Mouse (Mus musculus): ENCODE results near the gene Ubtd1. TPM values are rescaled to one million over a fixed set of nuclear protein-coding genes. Genes with fewer than 3 reads are reported as not detected.
A peak's percentile ranks its signal among the peaks of the same experiment; 100 is the strongest.

Ubtd1 gene
- total and polyA plus RNA-seq, 3 experiments = 9.1 to 15.5 TPM; not detected in 1

DNA sequence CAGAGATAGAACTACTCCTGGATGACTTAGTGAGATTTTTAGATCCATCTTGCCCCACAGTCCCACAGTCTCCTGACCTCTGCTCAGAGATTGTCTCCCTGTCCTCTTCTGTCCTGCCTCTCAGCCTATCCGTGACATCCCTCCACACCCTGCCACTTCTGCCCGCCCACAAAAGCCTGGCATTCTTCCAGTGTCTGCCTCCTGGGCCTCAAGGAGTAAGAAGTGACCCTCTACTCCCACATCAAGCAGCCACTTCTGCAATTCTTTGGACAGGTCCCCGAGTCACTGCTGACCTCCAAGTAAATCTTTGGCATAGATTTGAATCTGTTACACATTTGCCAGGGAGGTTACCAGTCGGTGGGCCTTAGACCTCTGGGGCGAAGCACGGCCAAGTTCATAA lies 72.7 kb downstream of the Ubtd1 start:
- no peak overlapping the region for H3K27ac ChIP-seq (ENCODE audit: control insufficient read depth, low read depth, low read length)
- TF ChIP-seq RCOR1 (IDR thresholded peaks at IDR 0.05; ENCODE audit: low read depth, low read length) (no peak), MYC (IDR thresholded peaks at IDR 0.05; ENCODE audit: low read depth, low read length) (no peak), KAT2A (conservative IDR thresholded peaks at IDR 0.05; ENCODE audit: low read depth, low read length) (no peak), ZNF384 (IDR thresholded peaks at IDR 0.05; ENCODE audit: low read depth, low read length) (no peak)

DNA sequence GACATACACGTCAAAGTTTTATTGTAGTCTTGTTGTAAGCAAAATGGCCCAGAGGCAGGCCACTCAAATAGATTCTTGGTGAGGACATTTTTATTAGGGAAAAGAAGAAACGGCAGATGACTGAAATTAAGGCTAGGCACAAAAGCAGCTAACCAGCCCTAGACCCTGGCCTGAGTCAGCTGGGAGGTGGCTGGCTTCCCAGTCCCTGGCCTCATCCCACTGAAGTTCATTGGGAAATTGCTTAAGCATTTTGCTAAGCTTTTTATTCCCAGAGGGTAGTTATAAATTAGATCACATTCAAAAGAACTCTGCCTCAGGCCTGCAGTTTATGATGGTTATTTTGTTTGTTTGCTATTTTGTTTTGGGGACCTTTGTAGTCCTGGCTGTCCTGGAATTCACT lies 74.3 kb downstream of the Ubtd1 start:
- H3K27ac ChIP-seq (ENCODE audit: control insufficient read depth, low read depth, low read length) = no peak overlapping the region
- H3K4me3 ChIP-seq (ENCODE audit: control insufficient read depth in 1 of 2, insufficient read depth in 1 of 2, low read depth in 2 of 2, low read length in 2 of 2) = no peak overlapping the region
- H3K36me3 ChIP-seq (ENCODE audit: control insufficient read depth in 1 of 2, insufficient read depth in 2 of 2, low read length in 2 of 2) = no peaks in the 10 kb centered on the region
- H3K4me1 ChIP-seq (ENCODE audit: control insufficient read depth in 1 of 2, insufficient read depth in 2 of 2, low read length in 2 of 2) = no peaks in the 10 kb centered on the region
- no peak for DNase-seq (ENCODE audit: low read depth, low spot score)
- H3K9ac ChIP-seq (ENCODE audit: control insufficient read depth, low read depth, low read length, poor library complexity, severe bottlenecking) = no peak overlapping the region
- TF ChIP-seq HCFC1 (IDR thresholded peaks at IDR 0.05; ENCODE audit: low read depth, low read length) (no peak), ZNF384 (IDR thresholded peaks at IDR 0.05; ENCODE audit: low read depth, low read length) (no peak), KAT2A (conservative IDR thresholded peaks at IDR 0.05; ENCODE audit: low read depth, low read length) (no peak)
- no peaks in the 10 kb centered on the region for H3K9me3 ChIP-seq (replicated peaks; ENCODE audit: insufficient read depth, low read length)
- H3K27me3 ChIP-seq (ENCODE audit: control insufficient read depth in 1 of 2, insufficient read depth in 2 of 2, low read length in 2 of 2) = peaks cover 17 to 33% of the 10 kb centered on the region in 2 experiments
- H3K79me2 ChIP-seq (ENCODE audit: control insufficient read depth, insufficient read depth, low read length, poor library complexity) = no peaks in the 10 kb centered on the region

More for the DNA sequence above, 72.7 kb downstream of the Ubtd1 start:
- Histone ChIP-seq H3K4me1 (ENCODE audit: control insufficient read depth in 1 of 2, insufficient read depth in 2 of 2, low read length in 2 of 2) (no peaks in the 10 kb centered on the region), H3K9me3 (replicated peaks; ENCODE audit: insufficient read depth, low read length) (no peaks in the 10 kb centered on the region), H3K27me3 (ENCODE audit: control insufficient read depth in 1 of 2, insufficient read depth in 2 of 2, low read length in 2 of 2) (peaks cover 12 to 24% of the 10 kb centered on the region in 2 experiments), H3K79me2 (ENCODE audit: control insufficient read depth, insufficient read depth, low read length, poor library complexity) (no peaks in the 10 kb centered on the region), H3K9ac (ENCODE audit: control insufficient read depth, low read depth, low read length, poor library complexity, severe bottlenecking) (no peak overlapping the region), H3K36me3 (ENCODE audit: control insufficient read depth in 1 of 2, insufficient read depth in 2 of 2, low read length in 2 of 2) (no peaks in the 10 kb centered on the region), H3K4me3 (ENCODE audit: control insufficient read depth in 1 of 2, insufficient read depth in 1 of 2, low read depth in 2 of 2, low read length in 2 of 2) (no peak overlapping the region)
- peak; percentile 20 for DNase-seq (ENCODE audit: low read depth, low spot score)

DNA sequence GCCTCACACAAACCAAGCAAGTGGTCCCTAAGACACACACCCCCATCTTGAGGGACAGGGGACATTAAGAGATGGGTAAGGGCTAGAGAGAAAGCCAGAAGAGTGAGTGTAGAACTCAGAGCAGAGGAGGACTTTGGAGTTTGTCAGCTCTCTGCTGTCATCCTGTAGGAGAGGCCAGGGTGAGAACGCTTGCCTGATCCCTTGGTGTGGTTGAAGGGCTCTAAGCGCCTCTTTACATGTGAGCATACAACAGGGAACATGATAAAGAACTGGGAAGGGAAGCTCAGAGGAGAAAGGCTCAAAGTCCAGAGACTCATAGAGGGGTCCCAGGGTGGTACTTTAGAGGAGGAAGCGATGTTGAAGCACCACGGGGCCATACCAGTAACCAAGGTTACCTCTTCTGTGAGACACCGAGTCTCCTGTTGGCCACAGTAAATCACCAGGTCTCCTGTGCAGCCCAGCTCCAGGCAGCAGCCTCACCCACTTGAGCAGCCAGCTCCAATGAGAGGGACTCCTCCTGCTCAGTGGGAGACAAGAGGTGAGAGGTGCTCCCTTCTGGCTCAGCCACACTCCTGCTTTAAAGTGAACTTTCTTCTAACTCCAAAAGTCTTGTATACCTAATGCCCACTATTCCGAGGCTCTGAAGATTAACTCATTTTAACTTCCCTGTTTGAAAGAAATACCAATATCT lies 75.3 kb downstream of the Ubtd1 start:
- H3K4me1 ChIP-seq (ENCODE audit: control insufficient read depth in 1 of 2, insufficient read depth in 2 of 2, low read length in 2 of 2) = no peaks in the 10 kb centered on the region
- H3K79me2 ChIP-seq (ENCODE audit: control insufficient read depth, insufficient read depth, low read length, poor library complexity) = no peaks in the 10 kb centered on the region
- no peak overlapping the region for H3K27ac ChIP-seq (ENCODE audit: control insufficient read depth, low read depth, low read length)
- no peaks in the 10 kb centered on the region for H3K36me3 ChIP-seq (ENCODE audit: control insufficient read depth in 1 of 2, insufficient read depth in 2 of 2, low read length in 2 of 2)
- TF ChIP-seq TAL1 (IDR thresholded peaks at IDR 0.05; ENCODE audit: low read length) (no peak), NRF1 (IDR thresholded peaks at IDR 0.05; ENCODE audit: insufficient read depth, low read depth, low read length, poor library complexity, severe bottlenecking) (no peak), TCF12 (IDR thresholded peaks at IDR 0.05; ENCODE audit: low read depth, low read length) (no peak), GABPA (IDR thresholded peaks at IDR 0.05; ENCODE audit: low read depth, low read length) (no peak), GATA1 (IDR thresholded peaks at IDR 0.05; ENCODE audit: low read depth, low read length) (no peak), TBP (IDR thresholded peaks at IDR 0.05; ENCODE audit: low read depth, low read length) (no peak), ZC3H11A (IDR thresholded peaks at IDR 0.05; ENCODE audit: low read depth, low read length) (no peak), UBTF (IDR thresholded peaks at IDR 0.05; ENCODE audit: borderline replicate concordance, insufficient read depth, low read depth, low read length) (no peak)
- H3K9me3 ChIP-seq (replicated peaks; ENCODE audit: insufficient read depth, low read length) = no peaks in the 10 kb centered on the region
- H3K27me3 ChIP-seq (ENCODE audit: control insufficient read depth in 1 of 2, insufficient read depth in 2 of 2, low read length in 2 of 2) = peaks cover 19 to 33% of the 10 kb centered on the region in 2 experiments
- no peak for DNase-seq (ENCODE audit: low read depth, low spot score)
- H3K9ac ChIP-seq (ENCODE audit: control insufficient read depth, low read depth, low read length, poor library complexity, severe bottlenecking) = no peak overlapping the region
- no peak overlapping the region for H3K4me3 ChIP-seq (ENCODE audit: control insufficient read depth in 1 of 2, insufficient read depth in 1 of 2, low read depth in 2 of 2, low read length in 2 of 2)
